Mouse (Mus musculus) ES-Bruce4 (cell line): Measurements from ENCODE around the gene Atp6v1b1. TPM values are rescaled to one million over a fixed set of nuclear protein-coding genes. Genes with fewer than 3 reads are reported as not detected.

Experiments used
- H3K27ac ChIP-seq: 2 replicates; pipeline ENCODE4 v1.5.1; 2012; ENCODE audit warnings: low read length, inconsistent platforms; ENCODE audit not compliant: insufficient read depth
- H3K27me3 ChIP-seq: 2 replicates; pipeline ENCODE4 v1.6.1; 2012; ENCODE audit warnings: mild to moderate bottlenecking, low read length, inconsistent platforms; ENCODE audit not compliant: control insufficient read depth, poor library complexity, insufficient read depth, severe bottlenecking
- H3K36me3 ChIP-seq: 2 replicates; pipeline ENCODE4 v1.6.1; 2012; ENCODE audit warnings: inconsistent platforms, mild to moderate bottlenecking, low read length, moderate library complexity; ENCODE audit not compliant: control insufficient read depth, poor library complexity, insufficient read depth, severe bottlenecking
- H3K4me1 ChIP-seq: one replicate; pipeline ENCODE4 v1.8.1; 2011; ENCODE audit warnings: low read length; ENCODE audit not compliant: control insufficient read depth, insufficient read depth
- H3K4me3 ChIP-seq: 2 replicates; pipeline ENCODE4 v1.5.1; 2011; ENCODE audit warnings: low read depth, mild to moderate bottlenecking, low read length
- H3K9ac ChIP-seq: 2 replicates; pipeline ENCODE4 v1.6.1; 2012; ENCODE audit warnings: low read depth, mild to moderate bottlenecking, inconsistent platforms; ENCODE audit not compliant: poor library complexity, severe bottlenecking
- H3K9me3 ChIP-seq: replicated peaks from 2 replicates; pipeline ENCODE4 v1.6.1; 2012; ENCODE audit warnings: mild to moderate bottlenecking, low read length, inconsistent platforms; ENCODE audit not compliant: control insufficient read depth, poor library complexity, insufficient read depth, severe bottlenecking
- CTCF ChIP-seq: IDR thresholded peaks from one replicate; pipeline ENCODE4 v1.8.1; 2011; ENCODE audit warnings: low read depth, low read length
- EP300 ChIP-seq: IDR thresholded peaks from 2 replicates; pipeline ENCODE4 v1.6.1; 2011; ENCODE audit warnings: low read depth, low read length; ENCODE audit not compliant: insufficient read depth
- POLR2A ChIP-seq: IDR thresholded peaks from one replicate; pipeline ENCODE4 v1.8.1; 2011; ENCODE audit warnings: low read length; ENCODE audit not compliant: insufficient read depth
- polyA plus RNA-seq: library from polyadenylated mRNA; stranded (reverse); fragments of >200 nt; gene quantifications from 2 replicates; pipeline ENCODE4 v1.2.4, GENCODE M21; 2011; ENCODE audit warnings: low read depth; ENCODE audit not compliant: missing spikeins, insufficient read depth, insufficient read length

Atp6v1b1 gene
- polyA plus RNA-seq, 1 experiment = not detected

DNA sequence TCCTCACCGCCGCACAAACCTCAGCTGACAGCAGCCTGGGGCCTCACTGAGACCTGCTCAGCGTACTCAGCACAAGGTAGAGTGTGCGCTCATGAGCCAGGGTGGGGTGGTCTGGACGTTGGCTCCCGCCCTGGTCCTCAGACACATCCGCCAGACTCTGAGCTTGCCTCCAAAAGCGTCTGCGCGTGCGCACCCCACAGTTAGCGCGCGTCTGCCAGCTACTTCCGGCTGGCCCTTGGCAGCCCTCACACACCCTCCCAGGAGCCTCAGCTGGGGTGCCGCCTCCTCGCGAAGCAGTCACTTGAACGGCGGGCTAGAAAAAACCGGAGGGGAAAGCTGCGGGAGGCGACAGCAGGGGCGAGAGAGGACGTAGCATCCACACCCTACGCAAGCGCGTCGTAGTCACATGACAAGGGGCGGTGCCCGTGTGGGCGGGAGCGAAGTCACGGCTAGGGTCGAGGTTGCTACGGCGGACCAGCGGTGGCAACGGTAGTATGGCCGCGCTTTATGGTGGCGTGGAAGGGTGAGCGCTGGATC lies 52.0 kb downstream of the Atp6v1b1 start, which contains the start of gene Nagk:
Gene Nagk (plus strand): TSS at position 223 of the 537 bp plus-strand sequence.
- Histone ChIP-seq H3K27me3 (no peaks in the 10 kb centered on the region), H3K27ac (peak within 1 kb of the TSS; percentile 17; the same call in 1 of the 2 replicates), H3K36me3 (no peaks in the 10 kb centered on the region), H3K9ac (peak within 1 kb of the TSS; percentile 21), H3K9me3 (no peaks in the 10 kb centered on the region), H3K4me3 (peak within 1 kb of the TSS; percentile 79), H3K4me1 (no peaks in the 10 kb centered on the region)
- TF ChIP-seq POLR2A = peak; percentile 54
- TF ChIP-seq EP300 = no peak; the same call in 1 of the 2 replicates

- no peak overlapping the region for H3K27ac ChIP-seq
These were observed 52.7 kb downstream of the Atp6v1b1 start for GRCm38 (mm10) chr6:83795492-83795900.

DNA sequence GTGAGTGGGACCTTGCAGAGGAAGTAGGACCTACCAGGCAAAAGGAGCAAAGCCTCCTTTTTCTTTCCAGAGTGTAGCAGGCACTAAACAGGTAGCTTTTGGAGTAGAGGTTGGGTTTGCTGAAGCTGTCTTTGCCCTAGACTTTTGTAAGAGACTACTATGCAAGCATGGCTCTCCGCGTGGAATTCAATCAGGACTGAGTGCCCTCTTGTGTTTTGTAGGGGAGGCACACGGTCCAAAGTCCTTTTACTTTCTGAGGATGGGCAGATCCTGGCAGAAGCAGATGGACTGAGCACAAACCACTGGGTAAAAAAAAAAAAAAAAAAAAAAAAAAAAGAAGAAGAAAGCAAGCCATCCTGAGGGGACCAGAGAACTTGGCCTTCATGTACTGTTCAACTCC lies 53.9 kb downstream of the Atp6v1b1 start:
- Histone ChIP-seq H3K27me3 (no peaks in the 10 kb centered on the region), H3K9me3 (no peaks in the 10 kb centered on the region), H3K27ac (no peak overlapping the region), H3K4me1 (no peaks in the 10 kb centered on the region), H3K4me3 (no peak overlapping the region), H3K9ac (no peak overlapping the region), H3K36me3 (no peaks in the 10 kb centered on the region)
- no peak for TF ChIP-seq POLR2A
- TF ChIP-seq CTCF = no peak
- TF ChIP-seq EP300 = no peak

More at GRCm38 (mm10) chr6:83795492-83795900, 52.7 kb downstream of the Atp6v1b1 start:
- Histone ChIP-seq H3K4me3 (peak overlapping the region; percentile 79), H3K9me3 (no peaks in the 10 kb centered on the region), H3K4me1 (no peaks in the 10 kb centered on the region), H3K36me3 (no peaks in the 10 kb centered on the region), H3K9ac (peak overlapping the region; percentile 21), H3K27me3 (no peaks in the 10 kb centered on the region)
- no peak for TF ChIP-seq EP300
- no peak for TF ChIP-seq POLR2A

DNA sequence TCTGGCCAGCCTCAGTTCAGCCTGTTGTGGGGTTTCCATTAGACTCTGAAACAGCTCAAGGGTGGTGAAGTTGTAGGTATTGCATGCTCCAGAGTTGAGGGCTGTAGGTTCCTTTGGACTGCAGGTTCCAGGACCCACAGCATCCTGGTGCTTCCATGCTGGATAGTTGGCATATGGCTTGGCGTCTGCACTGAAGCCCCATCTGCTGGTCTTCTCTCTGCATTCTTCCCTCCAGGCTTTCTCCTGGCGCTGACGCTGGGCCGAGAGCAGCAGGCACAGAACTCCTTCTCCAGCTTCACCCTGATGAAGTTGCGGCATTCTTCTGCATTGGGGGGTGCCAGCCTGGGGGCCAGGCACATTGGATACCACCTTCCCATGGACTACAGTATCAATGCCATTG lies 59.2 kb downstream of the Atp6v1b1 start:
- no peak overlapping the region for H3K9ac ChIP-seq
- H3K4me1 ChIP-seq = no peaks in the 10 kb centered on the region
- no peak overlapping the region for H3K27ac ChIP-seq
- TF ChIP-seq EP300 (no peak), POLR2A (no peak), CTCF (no peak)
- peaks cover 2% of the 10 kb centered on the region; the same call in 1 of the 2 replicates for H3K36me3 ChIP-seq
- H3K4me3 ChIP-seq = no peak overlapping the region
- H3K27me3 ChIP-seq = no peaks in the 10 kb centered on the region
- H3K9me3 ChIP-seq = no peaks in the 10 kb centered on the region

GRCm38 (mm10) chr6:83802846-83803245 lies 60.1 kb downstream of the Atp6v1b1 start:
- Histone ChIP-seq H3K9ac (no peak overlapping the region), H3K4me3 (no peak overlapping the region), H3K36me3 (peaks cover 2% of the 10 kb centered on the region; the same call in 1 of the 2 replicates), H3K4me1 (no peaks in the 10 kb centered on the region), H3K9me3 (no peaks in the 10 kb centered on the region), H3K27ac (no peak overlapping the region), H3K27me3 (no peaks in the 10 kb centered on the region)
- no peak for TF ChIP-seq POLR2A
- no peak for TF ChIP-seq CTCF
- no peak for TF ChIP-seq EP300

Other genes with a start within 250 kb of the Atp6v1b1 start
- 42.8 and 48.0 TPM in 2 replicates for gene Dguok, start 236.0 kb upstream of the Atp6v1b1 start, polyA plus RNA-seq
- gene Actg2, start 206.7 kb upstream of the Atp6v1b1 start, polyA plus RNA-seq = 1.9 and 2.1 TPM in 2 replicates
- gene Stambp, start 170.3 kb upstream of the Atp6v1b1 start, polyA plus RNA-seq = 8.9 and 10.8 TPM in 2 replicates
- not detected in 2 replicates for gene Clec4f, start 86.8 kb upstream of the Atp6v1b1 start, polyA plus RNA-seq
- gene Cd207, start 65.1 kb upstream of the Atp6v1b1 start, polyA plus RNA-seq = not detected in 2 replicates
- not detected in 2 replicates for gene Vax2, start 31.7 kb upstream of the Atp6v1b1 start, polyA plus RNA-seq
- not detected in 2 replicates for gene Ankrd53, start 19.7 kb downstream of the Atp6v1b1 start, polyA plus RNA-seq
- gene Tex261, start 32.8 kb downstream of the Atp6v1b1 start, polyA plus RNA-seq = 26.2 and 28.9 TPM in 2 replicates
- gene Nagk, start 52.0 kb downstream of the Atp6v1b1 start, polyA plus RNA-seq = 8.4 and 11.8 TPM in 2 replicates
- gene Paip2b, start 88.8 kb downstream of the Atp6v1b1 start, polyA plus RNA-seq = 40.9 and 44.2 TPM in 2 replicates
- 162 and 177 TPM in 2 replicates for gene Zfp638, start 124.1 kb downstream of the Atp6v1b1 start, polyA plus RNA-seq